Mouse (Mus musculus) spleen, postnatal 36 days (tissue): ENCODE measurements around the gene Kmt2d.

Experiments used
- DNase-seq, 2 experiments: peaks; one replicate each; pipeline ENCODE4 v3.0.0; 2022; ENCODE audit warnings: low spot score in 2 of 2, mixed read lengths in 1 of 2

The Kmt2d gene

DNA sequence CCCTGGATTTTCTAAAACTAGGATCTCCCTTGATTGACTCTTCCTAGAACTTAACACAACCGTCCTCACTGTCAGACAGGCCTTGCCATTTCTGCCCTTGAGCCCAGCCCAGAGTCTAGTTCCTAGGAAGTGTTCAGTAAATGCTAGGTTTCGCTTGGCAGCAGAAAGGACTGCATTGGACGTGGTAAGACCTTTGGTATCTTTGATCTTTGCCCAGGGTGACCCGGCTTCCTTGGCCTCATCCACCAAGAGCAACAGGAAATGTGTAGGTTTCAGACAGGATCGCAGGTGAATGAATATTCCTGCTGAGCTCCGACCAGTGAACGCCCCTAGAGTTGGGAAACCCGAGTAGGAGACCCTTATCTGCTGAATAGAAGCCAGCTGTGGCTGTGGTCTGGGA is 68.1 kb downstream of the Kmt2d start:
- DNase-seq: no peak

- peak; percentile 37 to 45 for DNase-seq
These were observed 71.6 kb downstream of the Kmt2d start for GRCm38 (mm10) chr15:98799396-98799795.

- DNase-seq: no peak
These were observed 72.1 kb downstream of the Kmt2d start for GRCm38 (mm10) chr15:98798903-98799302.

DNA sequence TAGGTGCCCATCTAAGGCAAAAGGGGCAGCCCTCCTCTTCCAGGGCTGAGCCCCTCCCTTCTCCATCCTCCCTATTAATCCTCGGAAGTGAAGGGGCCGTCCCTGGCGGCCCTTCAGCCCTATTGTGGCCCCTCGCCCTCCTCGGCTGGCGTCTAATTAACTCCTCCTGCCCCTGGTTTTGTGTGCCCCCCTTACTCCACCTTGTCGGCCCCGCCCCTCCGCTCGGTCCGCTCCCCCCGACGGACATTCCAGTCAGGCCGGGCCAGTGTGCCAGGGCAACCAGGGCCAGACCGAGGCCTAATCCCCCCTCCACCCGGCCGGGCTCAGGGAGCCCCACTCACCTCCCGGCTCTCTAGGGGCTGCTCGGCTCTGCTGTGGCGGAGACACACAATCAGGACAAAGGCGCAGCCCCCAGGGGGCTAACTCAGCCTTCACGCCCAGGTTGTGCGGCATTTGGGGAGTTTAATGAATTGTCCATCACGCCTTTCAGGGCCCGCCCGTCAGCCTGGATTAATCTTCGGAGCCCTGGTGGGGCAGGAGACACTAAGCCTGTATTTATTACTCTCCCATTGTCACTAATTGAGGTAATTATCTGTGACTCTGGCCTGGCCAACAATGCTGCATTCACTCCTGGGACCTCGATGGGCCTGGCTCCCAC is 73.0 kb downstream of the Kmt2d start:
- DNase-seq: no peak

DNA sequence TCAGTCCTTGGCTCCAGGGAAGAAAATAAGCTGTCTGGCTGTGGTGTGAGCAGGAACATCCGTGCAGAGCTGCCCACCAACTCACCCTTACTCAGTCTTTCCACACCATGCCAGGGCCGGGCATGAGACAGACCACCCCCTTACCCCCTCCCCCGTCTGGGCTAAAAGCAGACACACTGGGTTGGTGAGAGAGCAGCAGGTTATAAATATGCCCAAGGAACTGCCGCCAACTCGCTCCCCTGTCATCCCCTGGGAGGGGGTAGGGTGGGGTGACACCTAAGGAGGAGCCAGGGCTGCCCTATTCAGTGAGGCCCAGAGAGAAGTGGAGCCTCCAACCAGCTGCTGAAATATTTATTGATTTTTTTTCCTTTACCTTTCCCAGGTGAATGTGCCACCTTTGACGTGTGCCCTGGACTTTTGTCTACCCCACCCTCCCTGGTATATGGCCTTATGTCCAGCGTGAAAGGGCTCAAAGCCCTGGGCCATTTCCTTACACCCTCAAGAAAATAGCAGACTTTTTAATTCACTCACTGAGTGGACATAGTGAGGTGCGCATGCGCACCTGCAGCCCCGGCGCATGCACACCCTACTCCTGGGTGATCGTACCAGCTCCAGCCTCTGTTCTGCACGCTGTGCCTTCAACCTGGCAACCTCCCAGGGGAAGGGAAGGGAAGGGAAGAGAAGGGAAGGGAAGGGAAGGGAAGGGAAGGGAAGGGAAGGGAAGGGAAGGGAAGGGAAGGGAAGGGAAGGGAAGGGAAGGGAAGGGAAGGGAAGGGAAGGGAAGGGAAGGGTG is 74.0 kb downstream of the Kmt2d start:
- no peak for DNase-seq

- no peak for DNase-seq
These were observed 77.8 kb downstream of the Kmt2d start for GRCm38 (mm10) chr15:98793141-98793698.

GRCm38 (mm10) chr15:98792233-98793020 is 78.6 kb downstream of the Kmt2d start:
- no peak for DNase-seq

DNA sequence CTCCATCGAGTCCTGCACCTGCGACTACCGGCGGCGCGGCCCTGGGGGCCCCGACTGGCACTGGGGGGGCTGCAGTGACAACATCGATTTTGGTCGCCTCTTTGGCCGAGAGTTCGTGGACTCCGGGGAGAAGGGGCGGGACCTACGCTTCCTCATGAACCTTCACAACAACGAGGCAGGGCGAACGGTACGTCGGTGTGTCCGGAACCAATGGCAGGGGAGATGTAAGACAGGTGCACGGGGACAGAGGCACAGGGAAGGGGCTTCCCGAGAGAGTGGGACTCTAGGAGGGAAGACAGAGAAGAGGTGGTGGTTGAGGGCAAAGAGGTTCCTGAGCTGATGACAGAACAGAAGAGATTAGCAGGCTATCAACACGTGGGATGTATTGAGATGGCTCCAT is 79.2 kb downstream of the Kmt2d start:
- DNase-seq: no peak

DNA sequence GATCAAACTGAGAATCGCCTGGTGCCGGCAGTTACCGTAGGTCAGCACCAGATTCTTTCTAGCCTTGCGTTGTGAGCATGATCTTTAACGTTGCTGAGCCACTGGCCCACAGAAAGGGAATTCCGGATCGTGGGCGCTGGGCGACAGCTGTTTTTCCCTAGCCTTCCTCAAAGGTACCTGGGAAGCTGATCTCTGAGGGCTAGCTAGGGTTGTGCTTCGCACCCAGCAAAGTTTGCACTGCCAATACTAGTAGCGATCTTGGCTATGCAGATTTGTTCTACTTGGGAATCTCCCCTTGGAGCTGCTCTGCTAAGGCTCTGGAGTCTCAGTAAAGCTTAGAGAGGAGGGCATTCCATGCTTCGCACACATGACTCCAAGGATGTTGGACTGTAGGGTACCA is 79.8 kb downstream of the Kmt2d start:
- no peak for DNase-seq

GRCm38 (mm10) chr15:98790761-98791160 is 80.2 kb downstream of the Kmt2d start:
- no peak for DNase-seq

DNA sequence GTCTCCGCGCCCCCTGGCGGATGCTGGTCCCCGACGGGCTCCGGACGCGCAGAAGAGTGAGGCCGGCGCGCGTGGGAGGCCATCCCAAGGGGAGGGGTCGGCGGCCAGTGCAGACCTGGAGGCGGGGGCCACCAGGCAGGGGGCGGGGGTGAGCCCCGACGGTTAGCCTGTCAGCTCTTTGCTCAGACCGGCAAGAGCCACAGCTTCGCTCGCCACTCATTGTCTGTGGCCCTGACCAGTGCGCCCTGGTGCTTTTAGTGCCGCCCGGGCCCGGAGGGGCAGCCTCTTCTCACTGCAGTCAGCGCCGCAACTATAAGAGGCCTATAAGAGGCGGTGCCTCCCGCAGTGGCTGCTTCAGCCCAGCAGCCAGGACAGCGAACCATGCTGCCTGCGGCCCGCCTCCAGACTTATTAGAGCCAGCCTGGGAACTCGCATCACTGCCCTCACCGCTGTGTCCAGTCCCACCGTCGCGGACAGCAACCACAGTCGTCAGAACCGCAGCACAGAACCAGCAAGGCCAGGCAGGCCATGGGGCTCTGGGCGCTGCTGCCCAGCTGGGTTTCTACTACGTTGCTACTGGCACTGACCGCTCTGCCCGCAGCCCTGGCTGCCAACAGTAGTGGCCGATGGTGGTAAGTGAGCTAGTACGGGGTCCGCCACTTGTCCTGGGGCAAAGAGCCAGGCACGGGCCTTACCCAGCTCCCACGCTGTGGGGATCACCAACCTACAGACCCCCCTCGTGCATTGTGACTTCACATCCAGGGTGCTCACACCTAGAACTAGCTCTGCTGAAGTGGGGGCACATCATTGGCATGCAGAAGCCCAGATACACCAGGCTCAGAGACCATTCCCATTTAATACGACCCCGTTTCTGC is 81.1 kb downstream of the Kmt2d start, which contains the start of gene Wnt1:
Gene Wnt1, plus strand, starts transcription at position 197 of the 875 bp plus-strand sequence.
- DNase-seq: peak; percentile 32 to 47

- no peak for DNase-seq
These were observed 81.9 kb downstream of the Kmt2d start for GRCm38 (mm10) chr15:98788972-98789660.

DNA sequence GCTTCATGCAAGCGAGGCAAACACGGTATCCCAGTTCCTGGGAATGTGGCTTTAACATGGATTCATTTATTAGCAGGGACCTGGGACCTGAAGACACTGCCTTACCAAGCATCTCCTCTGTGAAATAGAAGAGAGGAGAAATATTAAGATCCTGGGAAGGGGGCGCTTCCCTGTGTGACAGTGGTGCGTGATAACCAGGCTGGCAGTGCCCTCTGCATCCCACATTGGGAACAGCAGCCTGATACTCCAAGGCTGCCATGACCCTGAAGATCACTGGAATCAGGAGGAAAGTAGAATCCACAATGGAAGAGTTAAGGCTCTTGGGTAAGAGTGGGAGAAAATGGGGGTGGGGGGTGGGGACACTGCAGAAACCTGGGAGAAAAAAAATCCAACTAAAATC is 83.1 kb downstream of the Kmt2d start:
- no peak for DNase-seq

DNA sequence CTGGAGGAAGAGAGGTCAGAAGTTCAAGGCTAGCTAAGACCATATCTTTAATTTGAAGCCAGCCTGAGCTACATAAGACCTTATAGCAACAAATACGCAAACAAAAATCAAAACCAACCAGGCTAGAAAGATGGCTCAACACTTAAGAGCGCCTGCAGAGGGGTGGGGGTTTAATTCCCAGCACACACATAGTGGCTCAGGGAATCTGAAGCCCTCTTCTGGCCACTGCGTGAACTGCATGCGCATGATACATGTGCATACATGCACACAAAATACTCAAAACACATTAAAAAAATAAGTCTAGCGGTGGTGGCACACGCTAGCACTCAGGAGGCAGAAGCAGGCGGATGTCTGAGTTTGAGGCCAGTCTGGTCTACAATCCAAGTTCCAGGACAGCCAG is 85.3 kb downstream of the Kmt2d start:
- no peak for DNase-seq
